Comparison of ENCODE assay signal across 28 mouse cellular contexts in the genomic region with DNA sequence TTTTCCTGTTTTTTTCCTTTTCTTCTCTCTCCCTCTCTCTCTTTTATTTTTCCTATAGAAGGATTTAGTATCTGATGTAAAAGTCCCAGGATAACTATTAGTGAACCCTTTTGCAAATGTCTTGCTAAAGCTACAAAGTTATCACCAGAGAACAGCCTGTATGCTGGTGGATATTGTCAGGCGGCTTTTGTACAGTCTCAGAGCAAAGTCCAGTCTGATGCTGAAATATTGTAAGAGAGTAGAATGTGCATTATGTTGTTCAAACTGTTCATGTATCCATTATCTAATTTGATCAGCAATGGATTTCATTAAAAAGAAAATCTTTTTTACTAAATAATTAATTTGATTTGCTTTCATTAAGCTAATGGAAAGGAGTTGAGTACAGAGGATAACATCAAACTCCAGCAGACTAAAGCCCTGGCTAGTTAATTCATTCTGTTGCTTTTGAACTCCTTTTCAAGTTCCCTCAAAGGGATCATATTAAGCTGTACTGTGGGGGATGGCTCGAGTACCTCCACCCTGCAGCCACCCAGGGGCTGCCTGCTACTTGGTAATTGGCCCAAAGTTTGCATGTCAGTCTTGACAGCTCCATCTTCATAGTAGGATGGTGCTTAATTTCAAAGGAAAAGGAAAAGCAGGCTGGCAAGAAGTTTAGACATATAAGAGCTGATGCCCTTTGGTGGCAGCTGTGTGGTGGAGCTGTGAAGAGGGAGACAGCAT.
DNase-seq lines count a peak whose midpoint lies in the region; ATAC-seq and TF ChIP-seq lines count a peak whose summit lies in the region.
"Had no signal": no experiment of that assay in that cellular context is flagged by ENCODE, and none has a peak within 500 bp of the region (broad histone marks: within the 10 kb centered on the region; RNA-seq: fewer than 3 reads in every experiment).

No protein-coding gene starts in this region.

- ATAC-seq in forebrain, embryonic 12.5 days (ENCODE audit: low FRiP score): peak; percentile 69; the same call in 1 of the 2 replicates
- no peak for ATAC-seq in forebrain, postnatal 0 days
- no peak for ATAC-seq in hindbrain, postnatal 0 days
- no peak for ATAC-seq in hindbrain, embryonic 14.5 days (ENCODE audit: low FRiP score)
- ATAC-seq in embryonic facial prominence, embryonic 11.5 days (replicated peaks; ENCODE audit: insufficient number of reproducible peaks, low FRiP score, low TSS enrichment, low read depth): peak; percentile 29; the same call in 1 of the 2 replicates
- ATAC-seq in midbrain, embryonic 16.5 days: peak; percentile 90
- ATAC-seq: Patski had no signal

- no peaks in the 10 kb centered on the region for H3K9me3 ChIP-seq in forebrain, embryonic 12.5 days
- H3K9me3 ChIP-seq in forebrain, postnatal 0 days (ENCODE audit: low read length): no peaks in the 10 kb centered on the region
- no peaks in the 10 kb centered on the region for H3K9me3 ChIP-seq in hindbrain, postnatal 0 days (ENCODE audit: low read length)
- H3K9me3 ChIP-seq in hindbrain, embryonic 14.5 days (ENCODE audit: control insufficient read depth, low read length): no peaks in the 10 kb centered on the region
- no peaks in the 10 kb centered on the region for H3K9me3 ChIP-seq in embryonic facial prominence, embryonic 11.5 days (replicated peaks; ENCODE audit: control insufficient read depth, low read length)
- no peaks in the 10 kb centered on the region for H3K9me3 ChIP-seq in midbrain, embryonic 16.5 days (replicated peaks; ENCODE audit: control insufficient read depth, low read length, poor library complexity, severe bottlenecking)
- H3K9me3 ChIP-seq: embryonic facial prominence, embryonic 12.5 days; hindbrain, embryonic 10.5 days; kidney, embryonic 15.5 days; limb, embryonic 12.5 days; lung, embryonic 15.5 days; neural tube, embryonic 15.5 days had no signal

- no peak overlapping the region for H3K4me2 ChIP-seq in forebrain, embryonic 12.5 days
- H3K4me2 ChIP-seq in forebrain, postnatal 0 days (ENCODE audit: low read depth): no peak overlapping the region
- no peak overlapping the region for H3K4me2 ChIP-seq in hindbrain, postnatal 0 days (ENCODE audit: low read depth, low read length)
- no peak overlapping the region for H3K4me2 ChIP-seq in hindbrain, embryonic 14.5 days (replicated peaks)
- no peak overlapping the region for H3K4me2 ChIP-seq in embryonic facial prominence, embryonic 11.5 days (ENCODE audit: low read depth, low read length)
- H3K4me2 ChIP-seq in midbrain, embryonic 16.5 days (ENCODE audit: low read length): no peak overlapping the region
- H3K4me2 ChIP-seq: embryonic facial prominence, embryonic 12.5 days; kidney, embryonic 15.5 days; limb, embryonic 12.5 days; liver, embryonic 11.5 days; lung, embryonic 15.5 days; neural tube, embryonic 15.5 days had no signal

- H3K4me3 ChIP-seq in forebrain, embryonic 12.5 days (replicated peaks): no peak overlapping the region
- H3K4me3 ChIP-seq in forebrain, postnatal 0 days (ENCODE audit: low read depth, low read length): no peak overlapping the region
- H3K4me3 ChIP-seq in hindbrain, postnatal 0 days (ENCODE audit: low read length): no peak overlapping the region
- H3K4me3 ChIP-seq in hindbrain, embryonic 14.5 days (replicated peaks; ENCODE audit: low read length): no peak overlapping the region
- H3K4me3 ChIP-seq in embryonic facial prominence, embryonic 11.5 days (ENCODE audit: low read depth, low read length): no peak overlapping the region
- no peak overlapping the region for H3K4me3 ChIP-seq in midbrain, embryonic 16.5 days (ENCODE audit: low read depth, low read length)
- H3K4me3 ChIP-seq: embryonic facial prominence, embryonic 12.5 days; hindbrain, embryonic 10.5 days; kidney, embryonic 15.5 days; layer of hippocampus, adult 2 months; left cerebral cortex, adult 2 months; limb, embryonic 12.5 days; lung, embryonic 15.5 days; neural tube, embryonic 15.5 days had no signal

- TF ChIP-seq CTCF in forebrain, postnatal 0 days (IDR thresholded peaks at IDR 0.05; ENCODE audit: low read depth): no peak
- no peak for TF ChIP-seq CTCF in hindbrain, postnatal 0 days (IDR thresholded peaks at IDR 0.05; ENCODE audit: low read depth)

- DNase-seq in forebrain, postnatal 0 days: no peak
- DNase-seq in hindbrain, postnatal 0 days (ENCODE audit: low spot score): peak; percentile 1
- DNase-seq in hindbrain, embryonic 14.5 days (ENCODE audit: low spot score): no peak
- DNase-seq in embryonic facial prominence, embryonic 11.5 days (ENCODE audit: low spot score): peak; percentile 20
- no peak for DNase-seq in neural tube, embryonic 10.5 days (ENCODE audit: extremely low spot score, low spot score)
- no peak for DNase-seq in cerebellum, postnatal 25 days
- DNase-seq: adrenal gland, postnatal 10 days; cerebellum, adult 11-12 months; cerebellum, adult 9-11 months; heart, postnatal 14 days; kidney, adult 11 months; kidney, postnatal 36 days; lung, postnatal 36 days; right cerebral cortex, adult 18-20 months; spleen, adult 18-20 months; thymus, postnatal 14 days had no signal

- no peak overlapping the region for H3K9ac ChIP-seq in forebrain, embryonic 12.5 days
- no peak overlapping the region for H3K9ac ChIP-seq in forebrain, postnatal 0 days
- H3K9ac ChIP-seq in hindbrain, postnatal 0 days (replicated peaks; ENCODE audit: low read length): no peak overlapping the region
- H3K9ac ChIP-seq in hindbrain, embryonic 14.5 days: no peak overlapping the region
- no peak overlapping the region for H3K9ac ChIP-seq in embryonic facial prominence, embryonic 11.5 days (replicated peaks; ENCODE audit: low read length)
- H3K9ac ChIP-seq in midbrain, embryonic 16.5 days (ENCODE audit: low read depth, low read length): no peak overlapping the region
- H3K9ac ChIP-seq: embryonic facial prominence, embryonic 12.5 days; kidney, embryonic 15.5 days; limb, embryonic 12.5 days; lung, embryonic 15.5 days; neural tube, embryonic 15.5 days had no signal

- H3K27me3 ChIP-seq in forebrain, embryonic 12.5 days: no peaks in the 10 kb centered on the region
- no peaks in the 10 kb centered on the region for H3K27me3 ChIP-seq in forebrain, postnatal 0 days (ENCODE audit: insufficient read depth, low read length)
- no peaks in the 10 kb centered on the region for H3K27me3 ChIP-seq in hindbrain, postnatal 0 days (ENCODE audit: insufficient read depth, low read length)
- H3K27me3 ChIP-seq in hindbrain, embryonic 14.5 days (ENCODE audit: control insufficient read depth, insufficient read depth, low read length): no peaks in the 10 kb centered on the region
- H3K27me3 ChIP-seq in embryonic facial prominence, embryonic 11.5 days (ENCODE audit: control insufficient read depth, insufficient read depth, low read length): no peaks in the 10 kb centered on the region
- no peaks in the 10 kb centered on the region for H3K27me3 ChIP-seq in midbrain, embryonic 16.5 days (ENCODE audit: control insufficient read depth, insufficient read depth, low read depth, low read length)
- H3K27me3 ChIP-seq: embryonic facial prominence, embryonic 12.5 days; kidney, embryonic 15.5 days; limb, embryonic 12.5 days; lung, embryonic 15.5 days; neural tube, embryonic 15.5 days; Patski had no signal

- 26% methylated on average over 2 of the region's 2 CpGs for WGBS in forebrain, embryonic 12.5 days
- WGBS in forebrain, postnatal 0 days: 29% methylated on average over 2 of the region's 2 CpGs
- WGBS in hindbrain, postnatal 0 days: 52% methylated on average over 2 of the region's 2 CpGs
- 50% methylated on average over 2 of the region's 2 CpGs for WGBS in hindbrain, embryonic 14.5 days
- 45% methylated on average over 2 of the region's 2 CpGs for WGBS in embryonic facial prominence, embryonic 11.5 days
- WGBS in midbrain, embryonic 16.5 days: 33% methylated on average over 2 of the region's 2 CpGs

- no peak overlapping the region for H3K27ac ChIP-seq in forebrain, embryonic 12.5 days
- H3K27ac ChIP-seq in forebrain, postnatal 0 days (ENCODE audit: low read depth, low read length): no peak overlapping the region
- no peak overlapping the region for H3K27ac ChIP-seq in hindbrain, postnatal 0 days
- no peak overlapping the region for H3K27ac ChIP-seq in hindbrain, embryonic 14.5 days
- H3K27ac ChIP-seq in embryonic facial prominence, embryonic 11.5 days (replicated peaks; ENCODE audit: low read depth, low read length): no peak overlapping the region
- H3K27ac ChIP-seq in midbrain, embryonic 16.5 days (ENCODE audit: low read length): no peak overlapping the region
- H3K27ac ChIP-seq: embryonic facial prominence, embryonic 12.5 days; hindbrain, embryonic 10.5 days; kidney, embryonic 15.5 days; layer of hippocampus, adult 2 months; left cerebral cortex, adult 2 months; limb, embryonic 12.5 days; lung, embryonic 15.5 days; neural tube, embryonic 15.5 days had no signal

- peaks cover 4% of the 10 kb centered on the region; the same call in 1 of the 2 replicates for H3K4me1 ChIP-seq in forebrain, embryonic 12.5 days
- no peaks in the 10 kb centered on the region for H3K4me1 ChIP-seq in forebrain, postnatal 0 days (ENCODE audit: insufficient read depth)
- H3K4me1 ChIP-seq in hindbrain, postnatal 0 days (ENCODE audit: insufficient read depth, low read length): no peaks in the 10 kb centered on the region
- no peaks in the 10 kb centered on the region for H3K4me1 ChIP-seq in hindbrain, embryonic 14.5 days (replicated peaks; ENCODE audit: control insufficient read depth, insufficient read depth, low read length)
- no peaks in the 10 kb centered on the region for H3K4me1 ChIP-seq in embryonic facial prominence, embryonic 11.5 days (ENCODE audit: control insufficient read depth, insufficient read depth, low read length)
- H3K4me1 ChIP-seq in midbrain, embryonic 16.5 days (ENCODE audit: control insufficient read depth, insufficient read depth, low read length): no peaks in the 10 kb centered on the region
- H3K4me1 ChIP-seq: embryonic facial prominence, embryonic 12.5 days; kidney, embryonic 15.5 days; limb, embryonic 12.5 days; lung, embryonic 15.5 days; neural tube, embryonic 15.5 days had no signal

- H3K36me3 ChIP-seq in forebrain, embryonic 12.5 days (replicated peaks): no peaks in the 10 kb centered on the region
- no peaks in the 10 kb centered on the region for H3K36me3 ChIP-seq in forebrain, postnatal 0 days (ENCODE audit: insufficient read depth)
- H3K36me3 ChIP-seq in hindbrain, postnatal 0 days (ENCODE audit: insufficient read depth, low read length): no peaks in the 10 kb centered on the region
- H3K36me3 ChIP-seq in hindbrain, embryonic 14.5 days (replicated peaks; ENCODE audit: control insufficient read depth, insufficient read depth): no peaks in the 10 kb centered on the region
- H3K36me3 ChIP-seq in embryonic facial prominence, embryonic 11.5 days (replicated peaks; ENCODE audit: control insufficient read depth, insufficient read depth, low read depth, low read length): no peaks in the 10 kb centered on the region
- H3K36me3 ChIP-seq in midbrain, embryonic 16.5 days (ENCODE audit: control insufficient read depth, insufficient read depth, low read length): no peaks in the 10 kb centered on the region
- H3K36me3 ChIP-seq: embryonic facial prominence, embryonic 12.5 days; hindbrain, embryonic 10.5 days; kidney, embryonic 15.5 days; limb, embryonic 12.5 days; lung, embryonic 15.5 days; neural tube, embryonic 15.5 days had no signal

Comparison
In these comparisons a context has a peak if more than half of its experiments do, and no peak if none do; other contexts are left out.
1. ATAC-seq: peak in forebrain, embryonic 12.5 days (single experiment), embryonic facial prominence, embryonic 11.5 days (single experiment) and midbrain, embryonic 16.5 days (single experiment); none in forebrain, postnatal 0 days (single experiment), hindbrain, postnatal 0 days (single experiment) and hindbrain, embryonic 14.5 days (single experiment).
2. DNase-seq: peak in hindbrain, postnatal 0 days (single experiment) and embryonic facial prominence, embryonic 11.5 days (single experiment); none in forebrain, postnatal 0 days (single experiment), hindbrain, embryonic 14.5 days (single experiment), neural tube, embryonic 10.5 days (single experiment) and cerebellum, postnatal 25 days (0 of 2).